Mouse (Mus musculus): ENCODE data around the gene Syngr3.
A peak's percentile ranks its signal among the peaks of the same experiment; 100 is the strongest.

Syngr3 gene

GRCm38 (mm10) chr17:24723881-24724180 lies 34.1 kb upstream of the Syngr3 start:
- no peak for TF ChIP-seq GATA4 (IDR thresholded peaks at IDR 0.05; ENCODE audit: insufficient replicate concordance, low read length)

GRCm38 (mm10) chr17:24723122-24723880 lies 33.5 kb upstream of the Syngr3 start:
- no peak for TF ChIP-seq GATA4 (IDR thresholded peaks at IDR 0.05; ENCODE audit: insufficient replicate concordance, low read length)

DNA sequence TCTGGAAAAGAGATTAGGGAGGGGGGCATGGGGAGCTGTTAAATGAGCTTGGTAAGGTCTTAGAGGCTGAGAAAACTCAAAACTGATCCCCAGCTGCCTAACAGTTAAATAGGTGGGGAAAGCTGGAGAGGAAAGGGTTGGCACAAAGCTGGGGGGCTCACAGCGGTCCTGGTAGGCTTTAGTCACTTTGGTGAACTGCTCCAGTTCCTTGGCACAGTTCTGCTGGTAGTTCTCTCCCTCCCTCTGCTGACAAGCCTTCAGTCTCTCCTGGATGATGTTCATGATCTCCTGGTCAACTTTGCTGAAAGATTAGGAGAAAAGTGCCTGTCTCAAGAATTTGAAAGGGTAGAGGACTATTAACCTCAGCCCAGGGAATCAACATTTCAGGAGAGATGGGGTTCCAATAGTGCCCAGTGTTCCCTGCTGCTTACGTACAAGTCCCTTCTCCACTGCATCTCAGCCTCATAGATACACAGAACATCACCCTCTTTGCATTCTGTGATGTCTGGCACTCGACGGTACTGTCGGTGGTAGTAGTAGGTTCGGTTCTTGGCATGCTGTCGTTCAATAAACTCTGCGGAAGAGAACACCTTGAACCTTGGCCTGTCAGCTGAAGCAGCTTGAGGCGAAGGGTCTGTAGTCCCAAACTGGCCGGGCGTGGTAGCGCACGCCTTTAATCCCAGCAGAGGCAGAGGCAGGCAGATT lies 32.6 kb upstream of the Syngr3 start:
- TF ChIP-seq GATA4 (IDR thresholded peaks at IDR 0.05; ENCODE audit: insufficient replicate concordance, low read length): no peak

GRCm38 (mm10) chr17:24719494-24720222 lies 29.9 kb upstream of the Syngr3 start:
- no peak for TF ChIP-seq GATA4 (IDR thresholded peaks at IDR 0.05; ENCODE audit: insufficient replicate concordance, low read length)

GRCm38 (mm10) chr17:24717943-24718342 lies 28.2 kb upstream of the Syngr3 start, which contains the start of the genes Rnf151 and Rps2:
Gene Rnf151 (minus strand): TSS chr17:24718063.
Gene Rps2 (plus strand): TSS chr17:24718116.
- TF ChIP-seq GATA4 (IDR thresholded peaks at IDR 0.05; ENCODE audit: insufficient replicate concordance, low read length): no peak

DNA sequence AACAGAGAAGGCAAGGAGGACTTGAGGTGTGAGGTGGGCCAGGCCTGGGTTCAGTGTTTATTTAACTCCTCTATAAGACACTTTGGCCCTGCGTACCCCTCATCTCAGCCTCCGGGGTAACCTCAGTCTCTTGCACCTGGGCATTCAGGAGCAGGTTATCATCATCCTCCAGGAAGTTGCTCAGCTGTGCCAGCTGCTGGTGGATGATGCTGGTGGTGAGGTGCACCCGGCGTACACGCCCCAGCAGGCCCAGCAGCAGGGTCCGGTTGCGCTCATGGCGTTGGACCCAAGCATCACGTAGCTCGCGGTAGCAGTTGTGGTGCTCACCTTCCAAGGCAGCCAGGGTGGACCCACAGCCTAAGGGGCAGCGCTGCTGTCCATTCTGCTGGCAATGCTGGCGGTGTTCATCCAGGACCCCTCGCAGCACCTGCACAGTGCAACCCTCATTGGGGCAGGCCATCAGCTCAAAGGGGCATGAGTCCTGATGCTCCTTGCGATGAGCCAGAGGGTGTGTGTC lies 26.5 kb upstream of the Syngr3 start:
- TF ChIP-seq GATA4 (IDR thresholded peaks at IDR 0.05; ENCODE audit: insufficient replicate concordance, low read length): no peak

DNA sequence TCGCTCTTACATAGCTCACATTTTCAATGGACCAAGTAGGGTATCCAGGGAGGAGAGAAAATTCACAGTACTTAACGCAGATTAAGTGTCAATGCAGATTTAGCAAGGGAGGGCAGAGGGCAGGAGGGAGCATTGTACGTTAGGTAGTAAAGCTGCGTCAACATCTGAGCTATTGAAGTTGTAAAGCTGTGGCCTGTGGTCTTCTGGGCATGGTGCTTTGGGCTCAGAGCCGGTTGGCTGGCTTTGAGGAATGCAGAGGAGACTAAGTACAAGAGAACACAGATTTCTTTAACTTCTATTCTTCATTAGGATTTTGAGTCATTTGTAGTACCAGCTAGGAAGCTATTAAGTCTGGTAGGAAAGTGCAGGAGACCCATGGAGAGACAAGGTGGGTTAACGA lies 25.8 kb upstream of the Syngr3 start:
- no peak for TF ChIP-seq GATA4 (IDR thresholded peaks at IDR 0.05; ENCODE audit: insufficient replicate concordance, low read length)

DNA sequence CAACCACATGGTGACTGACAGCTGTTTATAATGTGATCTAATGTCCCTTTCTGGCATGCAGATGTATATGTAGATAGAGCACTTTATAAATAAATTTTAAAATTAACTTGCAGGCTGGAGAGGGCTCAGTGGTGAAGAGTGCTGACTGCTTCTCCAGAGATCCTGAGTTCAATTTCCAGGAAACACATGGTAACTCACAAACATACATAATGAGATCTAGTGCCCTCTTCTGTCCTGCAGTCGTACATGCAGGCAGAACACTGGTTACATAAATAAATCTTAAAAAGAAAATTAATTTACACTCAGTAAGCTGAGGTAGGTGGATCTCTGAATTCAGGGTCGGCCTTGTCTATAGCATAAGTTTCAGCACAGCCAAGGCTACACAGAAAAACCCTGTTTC lies 18.9 kb upstream of the Syngr3 start:
- TF ChIP-seq GATA4 (IDR thresholded peaks at IDR 0.05; ENCODE audit: insufficient replicate concordance, low read length): no peak

- TF ChIP-seq GATA4 (IDR thresholded peaks at IDR 0.05; ENCODE audit: insufficient replicate concordance, low read length): no peak
These were observed 18.2 kb upstream of the Syngr3 start for GRCm38 (mm10) chr17:24707801-24708425.

- TF ChIP-seq GATA4 (IDR thresholded peaks at IDR 0.05; ENCODE audit: insufficient replicate concordance, low read length): peak; percentile 11; the same call in 1 of the 2 replicates
These were observed 17.4 kb upstream of the Syngr3 start, which contains the start of gene Tbl3 for GRCm38 (mm10) chr17:24706982-24707800. Gene Tbl3 (minus strand): TSS chr17:24707660.

- no peak for TF ChIP-seq GATA4 (IDR thresholded peaks at IDR 0.05; ENCODE audit: insufficient replicate concordance, low read length)
These were observed 16.1 kb upstream of the Syngr3 start for GRCm38 (mm10) chr17:24705821-24706220.

DNA sequence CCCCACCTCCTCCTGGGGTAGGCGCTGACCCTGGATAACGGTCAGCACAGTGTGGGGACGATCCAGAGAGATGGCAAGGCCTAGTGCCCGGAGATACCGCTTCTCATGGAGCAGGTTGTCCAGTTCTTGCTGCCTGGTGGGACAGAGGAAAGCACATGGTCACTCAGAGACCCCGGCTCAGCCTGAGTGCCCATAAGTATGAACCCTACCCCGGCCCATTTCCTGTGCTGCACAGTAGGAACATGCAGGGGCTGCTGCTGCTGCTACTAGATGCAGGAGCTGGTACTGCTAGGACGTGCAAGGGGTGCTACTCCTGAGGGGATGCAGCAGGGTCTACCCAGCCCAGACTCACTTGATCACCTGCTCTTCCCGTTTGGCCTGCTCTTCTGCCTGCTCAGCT lies 11.5 kb upstream of the Syngr3 start:
- no peak for TF ChIP-seq GATA4 (IDR thresholded peaks at IDR 0.05; ENCODE audit: insufficient replicate concordance, low read length)

GRCm38 (mm10) chr17:24699473-24699872 lies 9.7 kb upstream of the Syngr3 start:
- TF ChIP-seq GATA4 (IDR thresholded peaks at IDR 0.05; ENCODE audit: insufficient replicate concordance, low read length): no peak

DNA sequence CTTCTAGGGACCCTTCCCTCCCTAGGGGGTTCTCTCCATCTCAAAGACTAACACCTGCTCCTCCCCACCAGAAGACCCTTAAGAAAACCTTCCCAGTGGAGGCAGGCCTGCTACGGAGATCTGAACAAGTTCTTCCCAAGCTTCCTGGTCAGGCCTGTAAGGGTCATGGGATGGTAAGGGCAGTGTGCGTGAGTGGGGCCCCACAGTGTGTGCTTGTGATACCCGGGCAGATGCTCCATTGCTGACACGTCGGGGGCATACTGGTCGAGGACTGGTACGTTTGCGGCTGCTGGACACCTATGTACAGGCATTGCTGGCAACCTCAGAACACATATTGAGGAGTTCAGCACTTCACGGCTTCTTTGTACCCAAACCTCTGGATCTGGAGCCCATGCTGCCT lies 9.0 kb upstream of the Syngr3 start:
- no peak for TF ChIP-seq GATA4 (IDR thresholded peaks at IDR 0.05; ENCODE audit: insufficient replicate concordance, low read length)
